Mouse (Mus musculus) E14TG2a.4 (cell line): ENCODE results near the gene Pvalb.

Experiments
- CTCF ChIP-seq: conservative IDR thresholded peaks from 2 replicates; pipeline ENCODE4 v1.5.1; 2014; ENCODE audit warnings: low read length
- POU5F1 ChIP-seq: IDR thresholded peaks from 2 replicates; pipeline ENCODE4 v1.6.1; 2014; ENCODE audit warnings: low read length, borderline replicate concordance

GRCm38 (mm10) chr15:78244695-78245492 is 38.7 kb upstream of the Pvalb start, which contains the start of gene Ncf4:
- TF ChIP-seq POU5F1 (no peak), CTCF (no peak)
